Mouse (Mus musculus) brain, embryonic 14.5 days (tissue): ENCODE results near the gene Olfr319. TPM values are rescaled to one million over a fixed set of nuclear protein-coding genes. Genes with fewer than 3 reads are reported as not detected.
"Not testable (repeated sequence)": the region's sequence is repeated elsewhere in the genome, so short reads cannot be mapped to it uniquely, and the experiment has no call there.

Experiments used
- DNase-seq: peaks from one replicate; pipeline ENCODE4 v3.0.0-alpha.2; 2011; ENCODE audit warnings: low read depth
- CTCF ChIP-seq: fragments of 200-500 bp; IDR thresholded peaks from 2 replicates; pipeline ENCODE4 v1.5.1; 2012; ENCODE audit warnings: inconsistent platforms, mild to moderate bottlenecking, moderate library complexity, borderline replicate concordance; ENCODE audit not compliant: insufficient read depth, insufficient read length; ENCODE audit errors: extremely low read depth
- POLR2A ChIP-seq: fragments of 200-500 bp; IDR thresholded peaks from 2 replicates; pipeline ENCODE4 v1.6.1; 2012; ENCODE audit warnings: mild to moderate bottlenecking, inconsistent platforms, borderline replicate concordance; ENCODE audit not compliant: poor library complexity, insufficient read depth, insufficient read length, severe bottlenecking; ENCODE audit errors: extremely low read depth
- polyA plus RNA-seq: library from polyadenylated mRNA; depleted of rRNA; stranded (reverse); fragments of >200 nt; gene quantifications from 2 replicates; pipeline ENCODE4 v1.2.3, GENCODE M21; 2012; rRNA removed

Olfr319 gene
- polyA plus RNA-seq, 1 experiment: not detected

- DNase-seq: no peak
- no peak for TF ChIP-seq POLR2A
Measured at GRCm38 (mm10) chr11:58738792-58739262, 39.9 kb downstream of the Olfr319 start, which contains the start of gene Olfr317. Olfr317 (minus strand) TSS chr11:58739212.

- DNase-seq: not testable (repeated sequence)
Measured at GRCm38 (mm10) chr11:58751096-58751495, 52.1 kb downstream of the Olfr319 start.

GRCm38 (mm10) chr11:58752434-58752833, 53.5 kb downstream of the Olfr319 start, which contains the start of gene Olfr316:
Olfr316 (plus strand) TSS chr11:58752734.
- TF ChIP-seq POLR2A (no peak), CTCF (no peak)
- no peak for DNase-seq

Other genes starting within 250 kb of the Olfr319 start
- not detected in 2 replicates for gene Lypd9, start 246.2 kb upstream of the Olfr319 start, polyA plus RNA-seq
- not detected in 2 replicates for gene Olfr30, start 236.9 kb upstream of the Olfr319 start, polyA plus RNA-seq
- gene Olfr332, start 206.6 kb upstream of the Olfr319 start, polyA plus RNA-seq: not detected in 2 replicates
- gene Olfr331, start 196.6 kb upstream of the Olfr319 start, polyA plus RNA-seq: not detected in 2 replicates
- gene Olfr330, start 164.3 kb upstream of the Olfr319 start, polyA plus RNA-seq: not detected in 2 replicates
- gene Olfr329-ps, start 152.7 kb upstream of the Olfr319 start, polyA plus RNA-seq: not detected in 2 replicates
- gene Olfr328, start 143.5 kb upstream of the Olfr319 start, polyA plus RNA-seq: not detected in 2 replicates
- gene Olfr224, start 128.6 kb upstream of the Olfr319 start, polyA plus RNA-seq: not detected in 2 replicates
- gene Olfr325, start 121.4 kb upstream of the Olfr319 start, polyA plus RNA-seq: not detected in 2 replicates
- 0.10 TPM in 1 of 2 replicates, not detected in the other for gene Olfr324, start 104.0 kb upstream of the Olfr319 start, polyA plus RNA-seq
- gene 2210407C18Rik, start 83.1 kb upstream of the Olfr319 start, polyA plus RNA-seq: not detected in 2 replicates
- not detected in 2 replicates for gene Olfr323, start 68.7 kb upstream of the Olfr319 start, polyA plus RNA-seq
- 0.11 TPM in 1 of 2 replicates, not detected in the other for gene Trim58, start 58.7 kb upstream of the Olfr319 start, polyA plus RNA-seq
- gene Olfr322, start 40.4 kb upstream of the Olfr319 start, polyA plus RNA-seq: not detected in 2 replicates
- not detected in 2 replicates for gene Olfr320, start 18.1 kb upstream of the Olfr319 start, polyA plus RNA-seq
- not detected in 2 replicates for gene Olfr318, start 24.9 kb downstream of the Olfr319 start, polyA plus RNA-seq
- 0.20 and 0.27 TPM in 2 replicates for gene Olfr317, start 40.0 kb downstream of the Olfr319 start, polyA plus RNA-seq
- not detected in 2 replicates for gene Olfr316, start 53.6 kb downstream of the Olfr319 start, polyA plus RNA-seq
- not detected in 2 replicates for gene Olfr315, start 74.0 kb downstream of the Olfr319 start, polyA plus RNA-seq
- gene Olfr314, start 83.8 kb downstream of the Olfr319 start, polyA plus RNA-seq: not detected in 2 replicates
- gene Fam183b, start 102.8 kb downstream of the Olfr319 start, polyA plus RNA-seq: 1.1 and 2.4 TPM in 2 replicates
- gene Olfr313, start 115.8 kb downstream of the Olfr319 start, polyA plus RNA-seq: not detected in 2 replicates
- gene Olfr312, start 130.1 kb downstream of the Olfr319 start, polyA plus RNA-seq: not detected in 2 replicates
- gene Olfr311, start 140.1 kb downstream of the Olfr319 start, polyA plus RNA-seq: 0.06 TPM in 1 of 2 replicates, not detected in the other
- 22.2 and 28.2 TPM in 2 replicates for gene Gm12258, start 148.0 kb downstream of the Olfr319 start, polyA plus RNA-seq
- 8.7 and 10.0 TPM in 2 replicates for gene 2810021J22Rik, start 168.1 kb downstream of the Olfr319 start, polyA plus RNA-seq
- 4.2 and 6.0 TPM in 2 replicates for gene Zfp39, start 205.1 kb downstream of the Olfr319 start, polyA plus RNA-seq
- 0.01 and 0.04 TPM in 2 replicates for gene Btnl10, start 218.7 kb downstream of the Olfr319 start, polyA plus RNA-seq
- 664 and 715 TPM in 2 replicates for gene Rnf187, start 239.8 kb downstream of the Olfr319 start, polyA plus RNA-seq
- gene Hist3h2ba, start 249.8 kb downstream of the Olfr319 start, polyA plus RNA-seq: 726 and 1,077 TPM in 2 replicates